Mouse (Mus musculus): ENCODE data around the gene Pa2g4. TPM values are rescaled to one million over a fixed set of nuclear protein-coding genes. Genes with fewer than 3 reads are reported as not detected.

Gene Pa2g4
- total RNA-seq, 2 experiments from 2014 or later, result 65.8 to 72.9 TPM

- peak; percentile 77 for DNase-seq
These were observed 29.4 kb downstream of the Pa2g4 start for GRCm38 (mm10) chr10:128536266-128536940.

- no peak for DNase-seq
These were observed 30.0 kb downstream of the Pa2g4 start for GRCm38 (mm10) chr10:128535624-128536265.

- no peak for DNase-seq
These were observed 30.6 kb downstream of the Pa2g4 start for GRCm38 (mm10) chr10:128535206-128535605.

- DNase-seq, result no peak
These were observed 39.1 kb downstream of the Pa2g4 start for GRCm38 (mm10) chr10:128526366-128527356.

GRCm38 (mm10) chr10:128525671-128526308 lies 40.0 kb downstream of the Pa2g4 start, which contains the start of gene Esyt1:
Esyt1 (minus strand) TSS chr10:128525871.
- peak; percentile 88 for DNase-seq

DNA sequence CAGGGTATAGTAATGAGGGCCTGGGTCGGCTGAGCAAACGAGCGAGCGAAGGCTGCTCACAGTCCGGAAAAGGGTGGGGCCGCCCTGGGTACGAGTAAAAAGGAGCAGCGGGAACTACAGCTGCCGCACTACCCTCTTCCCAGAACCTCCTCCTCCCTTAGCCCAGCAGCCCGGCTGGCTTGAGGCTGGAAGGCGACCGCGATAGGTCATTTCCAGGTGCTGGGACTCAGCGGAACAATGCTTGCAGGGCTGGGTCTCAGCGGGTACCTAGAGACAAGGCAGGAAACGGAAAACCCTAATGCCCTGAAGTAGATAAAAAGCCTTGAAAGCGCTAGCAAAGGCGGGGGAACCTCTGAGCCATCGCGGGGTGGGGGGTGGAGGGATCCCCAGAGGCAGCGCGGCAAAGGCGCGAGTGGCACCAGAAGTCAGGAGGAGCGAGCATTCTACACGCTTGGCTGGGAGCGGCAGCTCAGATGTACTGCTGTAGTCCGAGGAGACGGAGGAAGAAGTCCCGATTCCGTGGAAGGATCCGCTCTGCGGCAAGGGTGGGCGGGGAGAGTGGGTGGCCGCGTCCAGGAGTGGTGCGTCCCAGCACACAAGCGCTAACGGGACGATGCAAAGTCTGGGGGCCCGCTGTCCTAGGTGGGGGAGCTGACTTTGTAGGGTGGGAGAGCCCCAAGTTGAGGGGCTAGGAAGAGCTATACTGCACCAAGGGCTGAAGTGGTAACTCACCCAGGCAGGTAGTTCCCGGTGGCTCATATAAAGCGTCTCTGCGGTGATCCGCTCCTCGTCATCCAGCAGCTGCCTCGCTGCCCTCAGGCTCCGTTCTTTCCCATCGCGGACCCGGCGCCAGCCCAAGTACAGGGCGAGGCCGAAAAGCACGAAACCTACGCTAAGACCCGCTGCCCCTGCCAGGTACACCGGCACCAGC lies 40.8 kb downstream of the Pa2g4 start:
- peak; percentile 60 for DNase-seq

DNA sequence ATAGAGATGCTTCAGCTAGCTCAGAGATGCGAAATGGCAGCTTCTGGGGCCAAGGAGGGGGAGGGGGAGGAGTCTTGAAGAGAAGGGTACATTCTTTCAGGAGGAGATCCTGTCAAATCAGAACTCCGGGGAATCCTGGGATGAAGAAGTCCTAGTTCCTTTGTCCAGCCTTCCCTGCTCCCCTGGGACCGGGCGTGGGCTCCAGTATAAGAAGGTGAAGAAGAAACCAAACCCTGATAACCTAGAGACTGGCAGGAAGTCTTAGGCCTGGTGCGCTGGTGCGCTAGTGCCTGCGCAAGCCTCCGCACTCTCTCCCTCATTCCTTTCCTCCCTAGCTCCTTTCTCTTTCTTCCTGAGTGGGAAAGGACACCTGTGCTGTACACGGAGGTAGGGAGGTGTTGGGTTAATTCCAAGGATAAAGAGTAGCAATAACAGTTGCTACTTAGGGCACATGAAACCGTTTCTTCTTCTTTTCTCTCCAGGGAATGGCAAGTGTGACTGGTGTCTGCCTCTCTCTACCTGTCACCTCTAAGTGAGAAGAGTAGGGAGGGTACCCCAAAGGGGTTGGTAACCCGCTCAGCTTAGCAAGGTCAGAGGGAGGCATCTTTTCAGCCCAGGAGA lies 41.6 kb downstream of the Pa2g4 start:
- DNase-seq, result no peak

DNA sequence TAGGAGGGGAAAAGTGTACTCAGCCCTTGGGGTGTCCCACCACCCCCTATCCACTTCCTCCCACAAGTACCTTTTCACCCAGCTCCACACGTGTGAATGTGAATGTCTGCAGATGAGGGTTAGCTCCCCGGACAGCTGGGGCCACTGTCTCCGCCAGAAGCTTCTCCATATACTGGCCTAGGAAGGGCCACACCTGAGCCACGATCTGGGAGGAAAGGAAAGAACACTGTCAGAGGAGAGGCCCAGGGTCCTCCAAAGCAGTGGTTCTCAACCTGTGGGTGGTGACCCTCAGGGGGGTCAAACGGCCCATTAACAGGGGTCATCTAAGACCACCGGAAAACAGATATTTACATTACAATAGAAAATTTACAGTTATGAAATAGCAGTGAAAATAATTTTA lies 43.4 kb downstream of the Pa2g4 start:
- no peak for DNase-seq

DNA sequence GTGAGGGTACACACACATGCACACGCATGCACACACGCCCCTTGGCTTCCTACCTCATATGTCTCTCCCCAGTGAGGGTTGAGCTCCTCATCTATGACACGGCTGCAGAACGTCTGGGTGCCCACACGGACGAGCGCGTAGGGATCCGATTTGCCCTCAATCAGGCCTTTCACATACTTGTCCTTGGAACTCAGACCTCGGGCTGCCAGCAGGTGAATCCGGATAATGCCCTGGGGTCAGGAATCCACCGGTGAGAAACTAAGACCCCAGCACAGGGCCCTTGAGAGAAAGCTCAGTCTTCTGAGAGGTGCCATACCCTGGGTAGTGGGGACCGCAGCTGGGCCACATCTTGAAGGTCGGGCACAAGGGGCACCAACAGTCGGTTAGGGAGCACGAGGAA lies 45.2 kb downstream of the Pa2g4 start:
- DNase-seq, result no peak

- DNase-seq, result peak; percentile 46
These were observed 47.0 kb downstream of the Pa2g4 start for GRCm38 (mm10) chr10:128518833-128519232.

DNA sequence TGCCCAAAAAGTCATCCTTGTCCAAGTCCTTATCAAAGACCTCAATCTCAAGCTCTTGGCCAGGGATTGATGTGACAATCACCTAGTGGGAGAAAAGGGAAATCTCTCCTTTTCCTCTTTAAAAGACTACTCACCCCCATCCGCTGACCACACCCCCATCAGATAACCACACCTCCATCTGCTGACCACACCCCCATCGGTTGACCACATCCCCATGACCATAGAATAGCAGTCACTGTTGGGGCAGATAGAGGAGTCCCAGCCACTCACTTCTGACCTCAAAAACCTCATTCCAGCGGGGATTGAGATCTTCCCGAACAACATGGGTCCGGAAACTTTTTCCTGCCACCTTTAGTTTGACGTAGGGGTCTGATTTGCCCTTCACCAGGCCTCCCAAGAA lies 49.1 kb downstream of the Pa2g4 start:
- DNase-seq, result no peak

- no peak for DNase-seq
These were observed 49.8 kb downstream of the Pa2g4 start for GRCm38 (mm10) chr10:128516029-128516428.

GRCm38 (mm10) chr10:128515044-128515443 lies 50.7 kb downstream of the Pa2g4 start:
- DNase-seq, result no peak

DNA sequence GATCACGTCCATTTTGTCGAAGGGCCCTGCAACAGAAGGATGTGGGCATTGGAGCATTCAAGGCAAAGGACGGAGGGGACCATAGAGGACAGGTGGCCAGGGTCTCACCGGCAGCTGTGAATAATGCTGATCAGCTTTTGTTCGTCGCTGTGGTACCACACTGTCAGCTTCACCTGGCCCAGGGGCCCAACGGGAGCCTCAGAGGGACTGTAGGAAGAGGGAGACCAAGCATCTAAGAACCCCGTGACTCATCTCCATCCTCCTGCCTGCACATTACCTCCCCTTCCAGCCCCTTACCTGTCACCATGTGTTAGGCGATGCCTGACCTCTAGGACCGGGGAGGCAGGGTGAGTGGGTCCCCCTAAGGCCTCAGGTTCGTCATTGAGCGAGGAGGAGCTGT lies 54.0 kb downstream of the Pa2g4 start:
- DNase-seq, result no peak

GRCm38 (mm10) chr10:128511189-128511588 lies 54.6 kb downstream of the Pa2g4 start:
- no peak for DNase-seq

GRCm38 (mm10) chr10:128510301-128510700 lies 55.5 kb downstream of the Pa2g4 start:
- no peak for DNase-seq

GRCm38 (mm10) chr10:128509831-128510230 lies 56.0 kb downstream of the Pa2g4 start:
- DNase-seq, result no peak

GRCm38 (mm10) chr10:128509203-128509602 lies 56.6 kb downstream of the Pa2g4 start:
- no peak for DNase-seq

DNA sequence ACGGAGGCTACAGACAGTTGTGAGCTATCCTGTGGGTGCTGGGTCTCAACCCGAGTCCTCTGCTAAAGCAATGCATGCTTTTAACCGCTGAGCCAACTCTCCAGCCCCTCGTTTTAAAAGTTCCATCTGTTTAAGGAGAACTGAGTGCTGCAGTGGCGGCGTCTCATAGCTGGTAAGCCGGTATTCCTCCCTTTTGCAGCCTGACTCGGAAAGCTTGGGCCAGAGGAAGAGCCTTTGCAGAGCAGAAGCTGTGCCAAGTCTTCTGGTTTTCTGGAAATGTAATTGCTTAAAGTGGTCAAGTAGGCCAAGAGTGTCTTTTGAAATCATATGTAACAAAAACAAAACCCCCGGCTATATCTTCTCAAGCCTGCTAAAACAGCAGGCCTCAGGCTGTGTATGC lies 57.5 kb downstream of the Pa2g4 start:
- no peak for DNase-seq

All from gastrocnemius, postnatal 10 days (tissue).